Mouse (Mus musculus) Muller cell, postnatal 12 days (primary cell): ENCODE measurements around the gene Chd9.
A peak's percentile ranks its signal among the peaks of the same experiment; 100 is the strongest.

Source experiments
- DNase-seq: peaks from one replicate; pipeline ENCODE4 v3.0.0-alpha.2; 2015; ENCODE audit errors: inconsistent ontology term

The Chd9 gene

GRCm38 (mm10) chr8:90965467-90966170 lies 137.5 kb downstream of the Chd9 start:
- DNase-seq, result no peak

GRCm38 (mm10) chr8:90968307-90968706 lies 140.2 kb downstream of the Chd9 start:
- no peak for DNase-seq

GRCm38 (mm10) chr8:90976960-90977371 lies 148.8 kb downstream of the Chd9 start:
- no peak for DNase-seq

GRCm38 (mm10) chr8:90978720-90979119 lies 150.6 kb downstream of the Chd9 start:
- DNase-seq, result no peak

- no peak for DNase-seq
Observed at GRCm38 (mm10) chr8:90979295-90979694, 151.1 kb downstream of the Chd9 start.

GRCm38 (mm10) chr8:90982087-90982486 lies 153.9 kb downstream of the Chd9 start:
- DNase-seq, result no peak

- DNase-seq, result peak; percentile 43
Observed at GRCm38 (mm10) chr8:91019726-91020125, 191.6 kb downstream of the Chd9 start.

GRCm38 (mm10) chr8:91034417-91034816 lies 206.3 kb downstream of the Chd9 start:
- DNase-seq, result no peak

GRCm38 (mm10) chr8:91036905-91037304 lies 208.8 kb downstream of the Chd9 start:
- no peak for DNase-seq

GRCm38 (mm10) chr8:91038637-91039036 lies 210.5 kb downstream of the Chd9 start:
- no peak for DNase-seq

- no peak for DNase-seq
Observed at GRCm38 (mm10) chr8:91046370-91046769, 218.2 kb downstream of the Chd9 start.

GRCm38 (mm10) chr8:91051037-91051436 lies 222.9 kb downstream of the Chd9 start:
- DNase-seq, result peak; percentile 44

GRCm38 (mm10) chr8:91054418-91054817 lies 226.3 kb downstream of the Chd9 start:
- DNase-seq, result no peak

- DNase-seq, result no peak
Observed at GRCm38 (mm10) chr8:91056848-91057247, 228.7 kb downstream of the Chd9 start.

- DNase-seq, result peak; percentile 45
Observed at GRCm38 (mm10) chr8:91059086-91059578, 231.0 kb downstream of the Chd9 start.

GRCm38 (mm10) chr8:91059884-91060510 lies 231.8 kb downstream of the Chd9 start:
- no peak for DNase-seq

- DNase-seq, result no peak
Observed at GRCm38 (mm10) chr8:91060555-91061471, 232.7 kb downstream of the Chd9 start.

- no peak for DNase-seq
Observed at GRCm38 (mm10) chr8:91065179-91065578, 237.0 kb downstream of the Chd9 start.

GRCm38 (mm10) chr8:91069407-91069806 lies 241.3 kb downstream of the Chd9 start:
- no peak for DNase-seq

GRCm38 (mm10) chr8:91069834-91070233 lies 241.7 kb downstream of the Chd9 start, which contains the start of gene Rbl2:
Rbl2 (plus strand) TSS chr8:91070057.
- peak; percentile 92 for DNase-seq

GRCm38 (mm10) chr8:91070275-91070859 lies 242.2 kb downstream of the Chd9 start:
- peak; percentile 77 for DNase-seq
